Mouse (Mus musculus) spleen, adult 2 months (tissue): Measurements from ENCODE around the gene Ssh2.

Experiments used
- CTCF ChIP-seq: fragments of 200-500 bp; IDR thresholded peaks from 2 replicates; pipeline ENCODE4 v1.5.1; 2011; ENCODE audit warnings: mild to moderate bottlenecking, inconsistent platforms; ENCODE audit not compliant: insufficient read depth, insufficient read length, insufficient replicate concordance; ENCODE audit errors: extremely low read depth
- POLR2A ChIP-seq: fragments of 200-500 bp; IDR thresholded peaks from 2 replicates; pipeline ENCODE4 v1.6.1; 2011; ENCODE audit warnings: low read depth, low read length, inconsistent platforms

DNA sequence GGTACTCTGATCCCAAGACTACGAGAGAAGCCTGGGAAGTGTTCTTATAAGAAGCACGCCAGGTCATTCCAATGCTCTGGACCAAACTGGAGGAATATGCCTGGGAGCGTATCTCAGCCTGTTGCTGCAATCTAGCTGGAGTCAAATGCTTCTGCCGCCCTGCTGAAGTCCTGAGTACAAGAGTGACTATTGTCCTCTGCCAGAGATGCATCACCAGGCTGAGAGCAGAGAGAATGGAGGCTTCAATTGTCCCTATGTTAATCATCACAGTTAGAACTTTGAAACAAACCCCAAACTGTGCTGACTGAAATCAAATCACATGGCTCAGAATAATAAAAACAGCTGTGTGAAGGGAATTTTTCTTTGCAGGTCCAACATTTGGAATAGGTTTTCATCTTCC lies 42.4 kb upstream of the Ssh2 start:
- TF ChIP-seq POLR2A (no peak), CTCF (no peak)
